Mouse (Mus musculus) embryonic fibroblast, embryonic 13.5 days (primary cell): ENCODE data around the gene Mgat5. TPM values are rescaled to one million over a fixed set of nuclear protein-coding genes. Genes with fewer than 3 reads are reported as not detected.
A peak's percentile ranks its signal among the peaks of the same experiment; 100 is the strongest.

ENCODE experiments used
- H3K27ac ChIP-seq: 2 replicates; pipeline ENCODE4 v1.5.1; 2012; ENCODE audit warnings: low read length, control low read depth, inconsistent platforms; ENCODE audit not compliant: insufficient read depth
- H3K4me1 ChIP-seq: 2 replicates; pipeline ENCODE4 v1.6.1; 2011; ENCODE audit warnings: low read length; ENCODE audit not compliant: control insufficient read depth, insufficient read depth
- H3K4me3 ChIP-seq: 2 replicates; pipeline ENCODE4 v1.5.1; 2011; ENCODE audit warnings: mild to moderate bottlenecking, control low read depth, low read length; ENCODE audit not compliant: insufficient read depth
- CTCF ChIP-seq: IDR thresholded peaks from 2 replicates; pipeline ENCODE4 v1.5.1; 2011; ENCODE audit warnings: mild to moderate bottlenecking, control low read depth, low read length, moderate library complexity, borderline replicate concordance; ENCODE audit not compliant: insufficient read depth
- POLR2A ChIP-seq: IDR thresholded peaks from 2 replicates; pipeline ENCODE4 v1.6.1; 2011; ENCODE audit warnings: low read depth, mild to moderate bottlenecking, control low read depth, low read length, moderate library complexity
- polyA plus RNA-seq: library from polyadenylated mRNA; stranded (reverse); fragments of >200 nt; gene quantifications from 2 replicates; pipeline ENCODE4 v1.2.4, GENCODE M21; 2011; ENCODE audit warnings: low read depth; ENCODE audit not compliant: missing spikeins, insufficient read length

Mgat5 gene
- polyA plus RNA-seq, 1 experiment: 13.3 TPM

DNA sequence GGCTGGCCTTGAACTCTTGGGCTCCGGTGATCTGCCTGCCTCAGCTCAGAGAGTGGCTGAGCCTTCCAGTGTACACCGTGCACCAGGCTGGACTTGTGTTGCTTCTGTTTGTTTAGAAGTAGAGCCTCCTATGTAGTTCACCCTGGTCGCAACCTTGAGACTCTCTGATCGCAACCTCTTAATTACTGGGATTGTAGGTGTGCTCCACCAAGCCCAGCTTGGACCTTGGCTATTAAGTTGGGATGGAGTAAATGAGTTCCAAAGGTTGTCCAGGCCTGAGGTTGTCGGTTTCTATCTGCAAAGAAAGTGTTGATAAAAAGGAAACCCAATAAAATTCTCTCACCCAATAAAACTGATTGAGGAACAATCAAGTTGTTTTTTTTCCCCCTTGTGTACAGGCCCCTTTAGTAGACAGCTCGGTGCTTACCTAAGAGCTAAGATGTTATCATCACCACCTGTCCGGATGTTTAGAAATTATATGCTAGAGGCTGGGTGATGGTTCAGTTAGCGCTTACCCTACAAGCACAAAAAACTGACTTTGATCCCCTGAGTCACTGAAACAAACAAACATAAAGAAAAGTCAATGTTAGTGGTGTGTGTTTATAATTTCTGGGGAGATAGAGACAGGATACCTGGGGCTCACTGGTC lies 9.9 kb downstream of the Mgat5 start:
- TF ChIP-seq POLR2A (no peak), CTCF (no peak)
- H3K27ac ChIP-seq: no peak overlapping the region
- no peak overlapping the region for H3K4me3 ChIP-seq

DNA sequence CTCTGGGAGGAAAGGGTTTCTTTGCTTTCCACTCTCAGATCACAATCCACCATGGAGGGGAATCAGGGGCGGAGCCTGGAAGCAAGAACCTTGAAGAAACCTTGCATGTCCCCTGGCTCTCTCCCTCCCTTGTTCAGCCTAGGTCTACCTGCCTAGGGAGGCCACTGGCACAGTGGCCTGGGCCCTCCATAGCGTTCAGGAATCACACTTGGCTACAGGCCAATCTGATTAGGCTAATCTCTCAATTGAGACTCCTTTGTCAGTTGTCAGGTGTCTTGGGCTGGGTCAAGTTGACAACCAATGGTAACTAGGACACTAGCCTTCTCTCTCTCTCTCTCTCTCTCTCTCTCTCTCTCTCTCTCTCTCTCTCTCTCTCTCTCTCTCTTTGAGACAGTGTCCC lies 12.2 kb downstream of the Mgat5 start:
- Histone ChIP-seq H3K27ac (no peak overlapping the region), H3K4me1 (peaks cover 2% of the 10 kb centered on the region; the same call in 1 of the 2 replicates), H3K4me3 (no peak overlapping the region)
- no peak for TF ChIP-seq CTCF
- TF ChIP-seq POLR2A: no peak

More for the DNA sequence above, 9.9 kb downstream of the Mgat5 start:
- H3K4me1 ChIP-seq: peaks cover 2% of the 10 kb centered on the region; the same call in 1 of the 2 replicates

DNA sequence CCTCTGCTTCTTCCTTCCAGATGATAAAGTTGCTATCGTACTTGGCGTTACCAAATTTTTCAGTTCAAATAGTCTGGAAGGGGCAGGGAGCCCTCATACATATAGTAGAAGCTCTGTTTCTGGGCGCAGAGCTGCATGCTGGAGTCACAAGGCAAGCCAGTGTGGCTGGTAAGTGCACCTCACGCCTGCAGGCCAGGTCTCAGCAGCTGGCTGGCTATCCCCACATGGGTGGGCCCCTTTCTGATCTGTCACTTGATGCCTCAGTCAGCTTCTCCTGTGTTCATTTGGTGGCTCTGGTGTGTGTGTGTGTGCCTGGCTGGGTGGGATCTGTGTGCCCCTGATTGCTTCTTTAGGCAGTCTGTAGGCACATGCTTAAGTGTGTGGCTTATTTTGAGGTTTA lies 12.8 kb downstream of the Mgat5 start:
- TF ChIP-seq CTCF (no peak), POLR2A (no peak)
- H3K4me1 ChIP-seq: peaks cover 2% of the 10 kb centered on the region; the same call in 1 of the 2 replicates
- no peak overlapping the region for H3K27ac ChIP-seq
- H3K4me3 ChIP-seq: no peak overlapping the region

DNA sequence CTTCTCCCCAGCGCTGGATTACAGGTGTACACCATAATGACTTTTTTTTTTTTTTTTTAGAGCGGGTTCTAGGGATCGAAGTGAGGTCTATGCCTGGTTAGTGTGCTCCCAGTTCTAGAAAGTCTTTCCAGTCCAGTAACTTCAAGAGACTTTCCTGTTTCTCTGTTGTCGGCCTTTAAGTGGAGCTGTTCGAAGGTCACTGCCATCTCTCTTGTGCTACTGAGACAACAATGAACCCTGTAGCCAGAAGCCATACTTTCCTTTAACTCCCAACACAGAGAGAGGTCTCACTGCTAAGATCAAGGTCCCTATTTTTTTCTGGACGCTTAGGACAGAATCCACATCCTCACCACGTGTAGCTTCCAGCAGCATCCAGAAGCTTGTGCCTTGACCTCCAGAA lies 13.4 kb downstream of the Mgat5 start:
- H3K27ac ChIP-seq: peak overlapping the region; percentile 89; the same call in 1 of the 2 replicates
- TF ChIP-seq CTCF (no peak), POLR2A (no peak)
- H3K4me3 ChIP-seq: no peak overlapping the region
- H3K4me1 ChIP-seq: peaks cover 2% of the 10 kb centered on the region; the same call in 1 of the 2 replicates

DNA sequence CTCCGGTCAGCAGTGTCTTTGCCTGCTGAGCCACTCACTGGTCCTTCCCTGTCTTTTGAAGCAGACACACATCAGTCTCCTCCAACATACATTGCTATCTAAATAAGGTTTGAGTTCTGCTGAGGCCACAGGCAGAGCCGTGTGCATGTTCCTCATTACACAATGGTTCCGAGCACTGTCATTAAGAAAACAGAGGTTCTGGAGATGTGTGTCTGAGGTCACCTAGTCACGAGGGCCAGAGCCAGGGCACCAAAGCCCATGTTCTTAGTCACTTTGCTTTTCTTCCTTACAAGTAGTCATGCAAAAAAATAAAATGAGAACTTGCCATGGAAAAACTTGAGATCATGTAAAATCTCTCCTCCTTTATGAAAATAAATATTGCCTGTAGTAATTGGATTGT lies 14.3 kb downstream of the Mgat5 start:
- Histone ChIP-seq H3K4me1 (no peaks in the 10 kb centered on the region), H3K27ac (peak overlapping the region; percentile 89), H3K4me3 (no peak overlapping the region)
- TF ChIP-seq POLR2A (no peak), CTCF (no peak)

DNA sequence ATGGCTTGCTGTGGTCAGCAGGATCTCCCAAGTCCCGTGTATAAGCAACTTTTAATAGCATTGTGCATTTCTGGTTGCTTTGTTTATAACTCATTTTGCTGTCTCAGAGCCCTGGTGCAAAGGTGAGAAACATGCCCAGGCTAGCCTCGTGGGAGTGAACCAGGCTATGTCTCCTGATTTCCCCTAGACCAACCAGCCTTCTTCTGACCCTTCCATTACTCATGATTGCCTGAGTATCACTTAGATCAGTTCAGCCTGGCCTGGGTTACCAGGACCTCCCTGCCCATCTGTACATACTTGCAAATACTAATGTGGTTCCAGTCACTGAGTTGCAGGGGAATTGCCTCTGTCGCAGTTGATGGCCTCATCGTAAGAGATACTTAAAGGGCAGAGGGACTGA lies 14.8 kb downstream of the Mgat5 start:
- H3K27ac ChIP-seq: peak overlapping the region; percentile 89
- H3K4me3 ChIP-seq: no peak overlapping the region
- H3K4me1 ChIP-seq: no peaks in the 10 kb centered on the region
- no peak for TF ChIP-seq POLR2A

DNA sequence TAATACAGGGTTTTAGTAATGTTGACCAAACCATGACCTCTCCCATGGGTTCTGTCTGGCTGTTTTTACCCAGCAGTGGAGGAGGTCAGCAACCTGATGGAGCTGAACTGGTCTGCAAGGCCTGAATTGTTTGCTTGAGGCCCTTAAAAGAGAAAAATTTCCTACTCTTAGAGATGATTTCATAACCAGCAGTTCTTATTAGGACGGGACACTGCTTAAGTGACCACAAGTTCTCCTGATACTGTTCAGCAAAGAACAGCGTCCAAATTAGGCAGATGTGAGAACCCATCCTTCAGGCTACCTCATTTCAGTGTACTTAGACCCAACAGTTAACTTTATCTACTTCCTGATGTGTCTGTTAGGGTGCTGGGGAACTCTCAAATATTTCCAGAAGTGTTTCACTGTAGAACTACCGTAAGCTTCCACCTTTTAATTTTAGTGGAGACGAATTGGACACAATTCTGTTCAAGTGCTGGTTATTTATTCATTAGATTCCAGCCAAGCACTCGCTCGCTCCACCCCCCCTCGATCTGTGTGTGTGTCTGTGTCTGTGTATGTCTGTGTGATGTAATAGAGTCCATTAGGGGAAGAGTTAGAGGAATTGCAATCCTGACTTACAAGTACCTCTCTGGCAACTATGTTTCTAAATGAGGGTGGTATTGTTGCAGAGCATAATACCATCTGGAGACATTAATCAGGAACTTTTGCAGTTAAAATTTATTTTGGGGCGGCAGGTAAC lies 17.4 kb downstream of the Mgat5 start:
- no peak overlapping the region for H3K4me3 ChIP-seq
- no peak overlapping the region for H3K27ac ChIP-seq
- H3K4me1 ChIP-seq: peaks cover 2% of the 10 kb centered on the region; the same call in 1 of the 2 replicates
- TF ChIP-seq POLR2A (no peak), CTCF (no peak)

DNA sequence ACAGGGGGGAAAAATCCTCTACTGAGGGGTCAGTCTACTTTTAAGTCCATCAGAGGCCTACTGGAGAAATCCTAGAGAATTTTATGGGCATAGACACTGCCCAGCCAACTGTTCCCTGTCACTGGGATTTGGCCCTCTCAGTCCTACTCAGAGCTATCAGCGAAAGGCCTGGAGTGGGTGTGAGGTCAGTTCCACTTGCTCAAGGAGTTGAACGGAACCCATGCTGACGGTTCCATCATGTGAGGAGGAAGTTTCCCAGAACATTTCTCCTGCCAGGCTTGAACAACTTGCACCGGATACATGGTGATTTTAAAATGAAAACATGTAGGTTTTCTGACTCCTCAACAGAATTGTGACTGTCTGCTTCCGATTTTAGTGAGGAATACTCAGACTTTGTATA lies 20.2 kb downstream of the Mgat5 start:
- no peak overlapping the region for H3K27ac ChIP-seq
- no peak overlapping the region for H3K4me3 ChIP-seq
- no peak for TF ChIP-seq CTCF
- no peak for TF ChIP-seq POLR2A
- peaks cover 2% of the 10 kb centered on the region; the same call in 1 of the 2 replicates for H3K4me1 ChIP-seq

DNA sequence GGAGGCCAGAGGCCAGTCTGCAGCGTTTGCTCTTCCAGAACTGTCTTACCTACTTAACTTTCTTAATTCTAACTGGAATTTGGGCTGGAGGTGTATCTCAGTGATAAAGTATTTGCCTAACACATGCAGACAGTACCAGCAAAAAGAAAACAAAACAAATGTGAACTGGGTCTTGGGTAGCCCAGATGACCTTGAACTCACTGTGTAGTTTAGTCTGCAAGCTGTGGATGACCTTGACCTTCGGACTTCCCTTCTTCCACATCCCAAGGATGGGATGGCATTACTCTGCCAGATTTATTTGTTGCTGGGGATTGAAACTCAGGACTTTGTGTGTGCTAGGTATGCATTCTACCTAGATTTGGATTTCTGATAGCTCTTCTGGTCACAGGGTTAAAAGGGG lies 24.2 kb downstream of the Mgat5 start:
- TF ChIP-seq CTCF (no peak), POLR2A (no peak)

DNA sequence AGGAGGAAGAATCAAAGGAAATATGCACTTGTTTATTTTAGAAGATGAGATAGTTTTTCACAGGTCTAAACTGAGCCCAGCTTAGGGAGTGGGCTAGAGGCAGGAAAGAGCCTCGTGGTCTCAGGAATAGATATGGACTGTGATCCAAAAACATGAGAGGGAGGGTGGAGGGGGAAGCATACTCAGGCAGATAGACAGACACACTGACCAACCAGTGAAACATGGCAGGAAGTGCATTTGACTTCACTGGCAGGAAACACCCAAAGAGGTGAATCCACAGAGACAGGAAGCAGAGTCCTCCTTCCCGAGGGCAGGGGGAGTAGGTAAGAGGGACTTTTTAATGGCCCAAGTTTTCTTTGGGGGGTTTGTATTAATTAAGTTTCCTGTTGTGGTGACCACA lies 25.7 kb downstream of the Mgat5 start:
- Histone ChIP-seq H3K4me1 (peaks cover 6% of the 10 kb centered on the region), H3K4me3 (no peak overlapping the region), H3K27ac (no peak overlapping the region)
- no peak for TF ChIP-seq POLR2A

More for the DNA sequence above, 24.2 kb downstream of the Mgat5 start:
- Histone ChIP-seq H3K4me3 (no peak overlapping the region), H3K4me1 (peaks cover 6% of the 10 kb centered on the region), H3K27ac (no peak overlapping the region)
